9 mouse cellular contexts compared by ENCODE assay signal in the genomic region with DNA sequence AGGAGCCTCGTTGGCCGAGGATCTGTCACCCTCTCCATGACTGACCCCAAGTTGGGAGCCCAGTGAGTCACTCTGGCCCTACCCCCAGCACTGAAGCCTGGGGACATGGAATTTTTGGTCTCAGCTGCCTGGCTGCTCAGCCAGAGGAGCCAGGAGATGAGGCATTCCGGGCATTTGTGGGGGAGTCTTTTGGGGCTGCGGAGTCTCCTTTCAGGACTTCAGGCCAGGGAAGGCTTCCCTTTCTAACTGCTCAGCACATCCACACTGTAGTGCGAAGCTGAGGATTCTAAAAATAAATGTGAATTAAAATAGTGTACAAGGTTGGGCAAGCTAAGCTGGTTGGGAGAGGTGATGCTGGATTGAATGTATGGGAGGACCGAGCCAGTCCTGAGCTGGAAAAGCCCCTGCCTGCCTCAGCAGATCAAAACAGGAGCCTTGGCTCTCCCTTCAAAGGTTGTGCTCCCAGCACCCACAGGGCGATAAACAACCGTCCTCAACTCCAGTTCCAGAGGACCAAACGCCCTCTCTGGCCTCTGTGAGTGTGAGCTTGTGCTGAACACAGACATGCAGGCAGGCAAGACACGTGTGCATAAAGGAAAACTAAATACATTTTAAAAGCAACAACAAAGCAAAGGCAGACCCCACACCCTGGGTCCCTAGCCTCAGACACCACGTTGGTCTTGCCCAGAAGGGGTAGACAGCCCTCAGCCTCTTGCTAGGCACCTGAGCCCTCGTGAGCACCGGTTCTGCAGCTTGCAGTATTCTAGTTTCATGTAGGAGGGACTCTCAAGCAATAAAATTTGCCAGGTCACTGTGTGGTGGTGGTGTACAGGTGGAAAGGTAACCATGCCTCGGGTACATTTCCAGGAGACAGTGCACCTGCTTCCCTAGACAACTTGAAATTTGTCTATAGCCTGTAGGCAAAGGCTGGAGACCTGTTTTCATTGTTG. TPM values are rescaled to one million over a fixed set of nuclear protein-coding genes. Genes with fewer than 3 reads are reported as not detected.
A peak's percentile ranks its signal among the peaks of the same experiment; 100 is the strongest.
DNase-seq lines count a peak whose midpoint lies in the region; ATAC-seq and TF ChIP-seq lines count a peak whose summit lies in the region.
"Had no signal": no experiment of that assay in that cellular context is flagged by ENCODE, and none has a peak within 500 bp of the region (broad histone marks: within the 10 kb centered on the region; RNA-seq: fewer than 3 reads in every experiment).

No protein-coding gene starts in this region.

- no peaks in the 10 kb centered on the region for H3K27me3 ChIP-seq in kidney, adult 2 months (replicated peaks; ENCODE audit: control insufficient read depth, insufficient read depth, low read length)
- peaks cover 44% of the 10 kb centered on the region for H3K27me3 ChIP-seq in heart, embryonic 15.5 days

- peaks cover 38% of the 10 kb centered on the region for H3K4me1 ChIP-seq in kidney, adult 2 months (ENCODE audit: control insufficient read depth, insufficient read depth, low read length)
- peaks cover 82% of the 10 kb centered on the region for H3K4me1 ChIP-seq in bone marrow macrophage, adult 2 months (ENCODE audit: control insufficient read depth, insufficient read depth, low read length)
- peaks cover 64% of the 10 kb centered on the region for H3K4me1 ChIP-seq in heart, embryonic 15.5 days (replicated peaks)

- no peaks in the 10 kb centered on the region for H3K79me2 ChIP-seq in macrophage (ENCODE audit: inconsistent target)

- H3K4me3 ChIP-seq in kidney, adult 2 months (ENCODE audit: insufficient read depth, low read depth, low read length) = no peak overlapping the region
- H3K4me3 ChIP-seq in bone marrow macrophage, adult 2 months (ENCODE audit: insufficient read depth, low read length) = peak overlapping the region; percentile 29
- H3K4me3 ChIP-seq in heart, embryonic 15.5 days = no peak overlapping the region
- H3K4me3 ChIP-seq in macrophage (ENCODE audit: inconsistent target) = no peak overlapping the region

- peak overlapping the region; percentile 80 for H3K4me2 ChIP-seq in heart, embryonic 15.5 days

- H3K27ac ChIP-seq in kidney, adult 2 months (ENCODE audit: insufficient read depth, low read depth, low read length) = peak overlapping the region; percentile 70
- H3K27ac ChIP-seq in bone marrow macrophage, adult 2 months (ENCODE audit: insufficient read depth, low read depth, low read length) = peak overlapping the region; percentile 99
- peak overlapping the region; percentile 36; the same call in 1 of the 2 replicates for H3K27ac ChIP-seq in heart, embryonic 15.5 days
- peak overlapping the region; percentile 95 for H3K27ac ChIP-seq in macrophage

- no peak overlapping the region for H3K9ac ChIP-seq in heart, embryonic 15.5 days

- no peak for TF ChIP-seq POLR2A in kidney, adult 2 months (IDR thresholded peaks at IDR 0.05; ENCODE audit: low read depth, low read length)
- no peak for TF ChIP-seq POLR2A in bone marrow macrophage, adult 2 months (IDR thresholded peaks at IDR 0.05; ENCODE audit: borderline replicate concordance, low read depth, low read length)

- no peaks in the 10 kb centered on the region for H3K36me3 ChIP-seq in kidney, adult 2 months (ENCODE audit: control insufficient read depth, insufficient read depth, low read length)
- H3K36me3 ChIP-seq in heart, embryonic 15.5 days = no peaks in the 10 kb centered on the region
- no peaks in the 10 kb centered on the region for H3K36me3 ChIP-seq in macrophage (ENCODE audit: inconsistent target)

- no peak for ATAC-seq in heart, embryonic 15.5 days (replicated peaks; ENCODE audit: insufficient number of reproducible peaks, insufficient read depth, low FRiP score, low read depth)
- ATAC-seq: hindbrain, embryonic 16.5 days had no signal

- no peaks in the 10 kb centered on the region for H3K9me3 ChIP-seq in heart, embryonic 15.5 days (replicated peaks)

- no peak for TF ChIP-seq CTCF in kidney, adult 2 months (conservative IDR thresholded peaks at IDR 0.05; ENCODE audit: insufficient read depth, insufficient read length, low read depth, low read length)
- no peak for TF ChIP-seq CTCF in bone marrow macrophage, adult 2 months (IDR thresholded peaks at IDR 0.05; ENCODE audit: low read depth, low read length)

- peak; percentile 61 for DNase-seq in kidney, adult 2 months
- no peak for DNase-seq in kidney, adult 9 months
- DNase-seq in lung, postnatal 14 days = no peak
- DNase-seq in left cerebral cortex, adult 18-20 months (ENCODE audit: low spot score in 2 of 2) = no peak
- DNase-seq: right cerebral cortex, adult 18-20 months had no signal

- 51% methylated on average over 14 of the region's 14 CpGs for WGBS in kidney, adult 2 months
- WGBS in heart, embryonic 15.5 days = 33% methylated on average over 14 of the region's 14 CpGs
- WGBS in macrophage (ENCODE audit: missing documents) = 74% methylated on average over 14 of the region's 14 CpGs

RNA-seq across cellular contexts. Expression of a gene that starts 11.1 kb away (rescaled TPM):
- 48.5 and 56.2 TPM in 2 replicates for polyA plus RNA-seq in kidney, adult 2 months (2012; rRNA removed)
- 300 and 304 TPM in 2 replicates for polyA plus RNA-seq in bone marrow macrophage, adult 2 months (2012; ENCODE audit: insufficient read depth, insufficient read length, missing spikeins)
- polyA plus RNA-seq in heart, embryonic 15.5 days (2015; fragmentation: Nextera tagmentation; extraction: Ambion mirVana) = 4.8 and 8.1 TPM in 2 replicates
- total RNA-seq in macrophage (2018; cell fraction: chromatin; rRNA removed) = over 10,000 TPM in 4 of 26 experiments, 1,000 to 10,000 TPM in 18, 100 to 1,000 TPM in 4; 785 to 11,990 (median 4,844) TPM
- 1,000 to 10,000 TPM in 8 of 26 experiments, 100 to 1,000 TPM in 18; 279 to 3,779 (median 516) TPM for total RNA-seq in macrophage (2018; cell fraction: cytosol; rRNA removed)
- 1,000 to 10,000 TPM in 19 of 26 experiments, 100 to 1,000 TPM in 7; 417 to 7,545 (median 2,584) TPM for total RNA-seq in macrophage (2018; cell fraction: nucleus; rRNA removed)
- polyA plus RNA-seq in macrophage (2018) = 127 to 339 TPM (median 289 TPM) in 3 replicates
- total RNA-seq in left cerebral cortex, adult 18-20 months (2021) = 1 to 10 TPM in 1 of 2 experiments, under 1 TPM in 1; 0.51 to 1.0 TPM

RNA-seq across cellular contexts. Expression of a gene that starts 14.3 kb away (rescaled TPM):
- 42.9 and 50.5 TPM in 2 replicates for polyA plus RNA-seq in kidney, adult 2 months (2012; rRNA removed)
- 7.8 and 8.0 TPM in 2 replicates for polyA plus RNA-seq in bone marrow macrophage, adult 2 months (2012; ENCODE audit: insufficient read depth, insufficient read length, missing spikeins)
- polyA plus RNA-seq in heart, embryonic 15.5 days (2015; fragmentation: Nextera tagmentation; extraction: Ambion mirVana) = 8.0 and 15.1 TPM in 2 replicates
- total RNA-seq in macrophage (2018; cell fraction: chromatin; rRNA removed) = 100 to 1,000 TPM in 1 of 26 experiments, 10 to 100 TPM in 23, 1 to 10 TPM in 2; 9.1 to 109 (median 30.7) TPM
- 10 to 100 TPM in 20 of 26 experiments, 1 to 10 TPM in 6; 7.8 to 73.6 (median 15.0) TPM for total RNA-seq in macrophage (2018; cell fraction: cytosol; rRNA removed)
- total RNA-seq in macrophage (2018; cell fraction: nucleus; rRNA removed) = 100 to 1,000 TPM in 4 of 26 experiments, 10 to 100 TPM in 20, 1 to 10 TPM in 2; 8.3 to 170 (median 42.3) TPM
- polyA plus RNA-seq in macrophage (2018) = 8.0 to 13.2 TPM (median 12.5 TPM) in 3 replicates
- 1 to 10 TPM; 2.2 to 2.7 TPM for total RNA-seq in left cerebral cortex, adult 18-20 months (2021)

RNA-seq across cellular contexts. Expression of a gene that starts 24.5 kb away (rescaled TPM):
- 0.13 and 0.15 TPM in 2 replicates for polyA plus RNA-seq in kidney, adult 2 months (2012; rRNA removed)
- not detected in 2 replicates for polyA plus RNA-seq in bone marrow macrophage, adult 2 months (2012; ENCODE audit: insufficient read depth, insufficient read length, missing spikeins)
- polyA plus RNA-seq in heart, embryonic 15.5 days (2015; fragmentation: Nextera tagmentation; extraction: Ambion mirVana) = 0.45 and 1.6 TPM in 2 replicates
- total RNA-seq in macrophage (2018; cell fraction: chromatin; rRNA removed) = not detected
- total RNA-seq in macrophage (2018; cell fraction: cytosol; rRNA removed) = not detected
- not detected for total RNA-seq in macrophage (2018; cell fraction: nucleus; rRNA removed)
- not detected in 3 replicates for polyA plus RNA-seq in macrophage (2018)
- 1 to 10 TPM; 2.2 to 3.7 TPM for total RNA-seq in left cerebral cortex, adult 18-20 months (2021)

RNA-seq across cellular contexts. Expression of a gene that starts 53.6 kb away (rescaled TPM):
- 164 and 208 TPM in 2 replicates for polyA plus RNA-seq in kidney, adult 2 months (2012; rRNA removed)
- polyA plus RNA-seq in bone marrow macrophage, adult 2 months (2012; ENCODE audit: insufficient read depth, insufficient read length, missing spikeins) = 32.5 and 41.6 TPM in 2 replicates
- 20.1 and 26.7 TPM in 2 replicates for polyA plus RNA-seq in heart, embryonic 15.5 days (2015; fragmentation: Nextera tagmentation; extraction: Ambion mirVana)
- total RNA-seq in macrophage (2018; cell fraction: chromatin; rRNA removed) = 100 to 1,000 TPM in 23 of 26 experiments, 10 to 100 TPM in 3; 85.6 to 266 (median 132) TPM
- total RNA-seq in macrophage (2018; cell fraction: cytosol; rRNA removed) = 10 to 100 TPM; 29.5 to 63.6 (median 45.5) TPM
- 100 to 1,000 TPM in 13 of 26 experiments, 10 to 100 TPM in 13; 64.9 to 177 (median 101) TPM for total RNA-seq in macrophage (2018; cell fraction: nucleus; rRNA removed)
- 42.2 to 86.3 TPM (median 42.7 TPM) in 3 replicates for polyA plus RNA-seq in macrophage (2018)
- 100 to 1,000 TPM; 130 to 138 TPM for total RNA-seq in left cerebral cortex, adult 18-20 months (2021)

RNA-seq across cellular contexts. Expression of a gene that starts 54.5 kb away (rescaled TPM):
- 2.8 and 4.3 TPM in 2 replicates for polyA plus RNA-seq in kidney, adult 2 months (2012; rRNA removed)
- polyA plus RNA-seq in bone marrow macrophage, adult 2 months (2012; ENCODE audit: insufficient read depth, insufficient read length, missing spikeins) = not detected in 2 replicates
- polyA plus RNA-seq in heart, embryonic 15.5 days (2015; fragmentation: Nextera tagmentation; extraction: Ambion mirVana) = 2.0 and 5.2 TPM in 2 replicates
- not detected for total RNA-seq in macrophage (2018; cell fraction: chromatin; rRNA removed)
- under 1 TPM in 2 of 26 experiments, not detected in 24; 0.10 to 0.14 TPM for total RNA-seq in macrophage (2018; cell fraction: cytosol; rRNA removed)
- under 1 TPM in 1 of 26 experiments, not detected in 25; 0.86 TPM for total RNA-seq in macrophage (2018; cell fraction: nucleus; rRNA removed)
- polyA plus RNA-seq in macrophage (2018) = not detected in 3 replicates
- total RNA-seq in left cerebral cortex, adult 18-20 months (2021) = 1 to 10 TPM; 3.4 to 5.0 TPM

Comparison
In these comparisons a context has a peak if more than half of its experiments do, and no peak if none do; other contexts are left out.
1. H3K27ac ChIP-seq: peak in every context shown above with its lines; median percentile 99 in bone marrow macrophage, adult 2 months; 95 in macrophage; 70 in kidney, adult 2 months; 36 in heart, embryonic 15.5 days.